Mouse (Mus musculus) testis, adult 2 months (tissue): ENCODE measurements around the gene Bhlhe23. TPM values are rescaled to one million over a fixed set of nuclear protein-coding genes. Genes with fewer than 3 reads are reported as not detected.

Source experiments
- H3K27ac ChIP-seq: fragments of 200-500 bp; 2 replicates; pipeline ENCODE4 v1.5.1; 2012; ENCODE audit warnings: low read depth, low read length; ENCODE audit not compliant: control insufficient read depth, insufficient read depth
- H3K27me3 ChIP-seq: fragments of 200-500 bp; 2 replicates; pipeline ENCODE4 v1.6.1; 2012; ENCODE audit warnings: mild to moderate bottlenecking, low read length, moderate library complexity; ENCODE audit not compliant: control insufficient read depth, insufficient read depth
- H3K36me3 ChIP-seq: fragments of 200-500 bp; 2 replicates; pipeline ENCODE4 v1.6.1; 2012; ENCODE audit warnings: mild to moderate bottlenecking, low read length; ENCODE audit not compliant: control insufficient read depth, insufficient read depth
- H3K4me1 ChIP-seq: fragments of 200-500 bp; 2 replicates; pipeline ENCODE4 v1.6.1; 2012; ENCODE audit warnings: low read length; ENCODE audit not compliant: control insufficient read depth, insufficient read depth
- H3K4me3 ChIP-seq: fragments of 200-500 bp; 2 replicates; pipeline ENCODE4 v1.5.1; 2012; ENCODE audit warnings: low read depth, mild to moderate bottlenecking, low read length, moderate library complexity, mixed read lengths; ENCODE audit not compliant: control insufficient read depth
- CTCF ChIP-seq: fragments of 200-500 bp; IDR thresholded peaks from 2 replicates; pipeline ENCODE4 v1.5.1; 2012; ENCODE audit warnings: low read depth, mild to moderate bottlenecking, inconsistent platforms, low read length, moderate library complexity; ENCODE audit not compliant: control insufficient read depth, insufficient read depth, insufficient replicate concordance
- POLR2A ChIP-seq: fragments of 200-500 bp; IDR thresholded peaks from 2 replicates; pipeline ENCODE4 v1.6.1; 2012; ENCODE audit warnings: low read depth, mild to moderate bottlenecking, inconsistent platforms, low read length, moderate library complexity; ENCODE audit not compliant: control insufficient read depth
- polyA plus RNA-seq: library from polyadenylated mRNA; depleted of rRNA; stranded (reverse); fragments of >200 nt; gene quantifications from 2 replicates; pipeline ENCODE4 v1.2.3, GENCODE M21; 2012

Gene Bhlhe23
- polyA plus RNA-seq, 1 experiment = 0.05 TPM

- Histone ChIP-seq H3K27me3 (no peaks in the 10 kb centered on the region), H3K4me3 (no peak overlapping the region), H3K27ac (no peak overlapping the region), H3K4me1 (peaks cover 3% of the 10 kb centered on the region; the same call in 1 of the 2 replicates), H3K36me3 (no peaks in the 10 kb centered on the region)
- TF ChIP-seq CTCF (no peak), POLR2A (no peak)
Observed at GRCm38 (mm10) chr2:180740349-180740748, 36.4 kb downstream of the Bhlhe23 start.

- no peak overlapping the region for H3K4me3 ChIP-seq
Observed at GRCm38 (mm10) chr2:180737984-180738383, 38.7 kb downstream of the Bhlhe23 start.

GRCm38 (mm10) chr2:180735232-180735631 lies 41.5 kb downstream of the Bhlhe23 start:
- Histone ChIP-seq H3K27me3 (no peaks in the 10 kb centered on the region), H3K36me3 (no peaks in the 10 kb centered on the region), H3K4me1 (no peaks in the 10 kb centered on the region; the same call in 1 of the 2 replicates), H3K27ac (no peak overlapping the region), H3K4me3 (no peak overlapping the region)
- TF ChIP-seq CTCF = no peak
- no peak for TF ChIP-seq POLR2A

More at GRCm38 (mm10) chr2:180737984-180738383, 38.7 kb downstream of the Bhlhe23 start:
- H3K36me3 ChIP-seq = no peaks in the 10 kb centered on the region
- TF ChIP-seq POLR2A (no peak), CTCF (no peak)
- H3K27me3 ChIP-seq = no peaks in the 10 kb centered on the region
- no peak overlapping the region for H3K27ac ChIP-seq
- no peaks in the 10 kb centered on the region for H3K4me1 ChIP-seq

GRCm38 (mm10) chr2:180731984-180732383 lies 44.7 kb downstream of the Bhlhe23 start:
- Histone ChIP-seq H3K27me3 (no peaks in the 10 kb centered on the region), H3K36me3 (no peaks in the 10 kb centered on the region), H3K4me1 (peaks cover under 1% of the 10 kb centered on the region), H3K27ac (no peak overlapping the region), H3K4me3 (no peak overlapping the region)
- TF ChIP-seq POLR2A = no peak
- no peak for TF ChIP-seq CTCF

GRCm38 (mm10) chr2:180731036-180731435 lies 45.7 kb downstream of the Bhlhe23 start:
- TF ChIP-seq CTCF = no peak
- TF ChIP-seq POLR2A = no peak
- H3K4me3 ChIP-seq = no peak overlapping the region

GRCm38 (mm10) chr2:180727613-180728021 lies 49.1 kb downstream of the Bhlhe23 start:
- TF ChIP-seq POLR2A (no peak), CTCF (no peak)
- Histone ChIP-seq H3K27ac (no peak overlapping the region), H3K4me1 (peaks cover 23% of the 10 kb centered on the region), H3K36me3 (no peaks in the 10 kb centered on the region), H3K4me3 (no peak overlapping the region), H3K27me3 (no peaks in the 10 kb centered on the region)

More at GRCm38 (mm10) chr2:180731036-180731435, 45.7 kb downstream of the Bhlhe23 start:
- H3K27me3 ChIP-seq = no peaks in the 10 kb centered on the region
- peaks cover 7% of the 10 kb centered on the region for H3K4me1 ChIP-seq
- no peak overlapping the region for H3K27ac ChIP-seq
- no peaks in the 10 kb centered on the region for H3K36me3 ChIP-seq

DNA sequence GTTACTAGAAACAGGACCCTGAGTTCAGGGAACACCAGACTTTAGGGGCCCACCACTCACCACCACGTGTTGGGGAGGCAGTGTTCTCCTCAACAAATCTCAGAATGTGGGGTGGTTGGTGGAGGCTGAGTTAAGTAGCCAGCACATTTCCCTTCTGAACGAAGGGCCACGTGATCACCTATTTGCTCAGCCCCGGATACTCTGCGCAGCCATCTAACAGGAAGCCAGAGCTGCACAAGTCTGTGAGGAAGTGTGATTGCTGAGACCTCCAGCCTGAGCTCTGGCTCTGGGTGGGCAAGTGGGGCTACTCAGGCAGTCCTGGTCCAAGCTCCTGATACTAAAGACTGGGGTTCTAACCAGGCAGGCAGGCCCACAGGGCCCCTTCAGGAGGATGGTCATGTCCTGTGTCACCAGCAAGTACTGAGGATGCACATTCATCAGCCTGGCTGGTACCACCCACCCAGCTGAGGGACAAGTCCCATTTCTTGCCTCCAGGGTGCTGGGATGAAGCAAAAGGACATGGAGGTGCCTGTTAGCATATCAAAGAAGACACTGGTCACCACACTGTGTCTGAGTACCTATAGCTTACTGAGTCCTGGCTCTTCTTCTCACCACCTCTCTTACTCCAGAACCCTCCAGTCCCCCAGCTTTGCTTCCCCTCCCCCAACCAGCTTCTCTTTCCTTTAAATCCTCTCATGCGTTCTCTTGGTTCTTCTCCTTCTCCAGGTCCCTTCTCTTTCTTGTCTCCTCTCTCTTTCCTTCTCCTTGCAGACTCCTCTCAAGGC lies 49.9 kb downstream of the Bhlhe23 start:
- Histone ChIP-seq H3K27me3 (no peaks in the 10 kb centered on the region), H3K36me3 (no peaks in the 10 kb centered on the region), H3K4me1 (peaks cover 23% of the 10 kb centered on the region), H3K27ac (no peak overlapping the region), H3K4me3 (no peak overlapping the region)
- no peak for TF ChIP-seq CTCF
- no peak for TF ChIP-seq POLR2A
